Mouse (Mus musculus): ENCODE results near the gene Rnft1. TPM values are rescaled to one million over a fixed set of nuclear protein-coding genes. Genes with fewer than 3 reads are reported as not detected.

The Rnft1 gene
- polyA plus RNA-seq, 1 experiment from 2014 or later = 19.2 TPM

DNA sequence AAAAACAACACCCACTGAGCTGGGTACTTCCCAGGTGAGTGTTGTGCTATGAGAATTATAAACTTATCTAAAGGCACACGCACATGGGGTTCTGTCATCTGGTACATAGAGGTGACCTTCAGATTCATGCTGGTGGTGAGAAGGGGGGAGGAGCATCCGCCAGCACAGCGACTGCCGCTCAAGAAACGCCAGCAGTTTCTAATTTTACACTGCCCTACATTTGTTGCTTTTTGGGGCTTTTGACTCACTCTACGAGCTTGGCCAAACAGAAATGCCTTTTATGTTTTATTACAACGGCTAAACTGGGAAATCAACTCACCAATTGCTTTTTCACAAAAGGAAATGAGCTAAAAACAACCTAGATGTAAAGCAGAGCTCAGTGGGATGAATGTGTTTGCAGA lies 11.7 kb upstream of the Rnft1 start:
- 29% methylated on average over 7 of the region's 7 CpGs for WGBS
- Histone ChIP-seq H3K9ac (replicated peaks) (0 out of 2 replicates have a peak overlapping the region, but pooled peaks have one; percentile 6), H3K4me3 (no peak overlapping the region)

DNA sequence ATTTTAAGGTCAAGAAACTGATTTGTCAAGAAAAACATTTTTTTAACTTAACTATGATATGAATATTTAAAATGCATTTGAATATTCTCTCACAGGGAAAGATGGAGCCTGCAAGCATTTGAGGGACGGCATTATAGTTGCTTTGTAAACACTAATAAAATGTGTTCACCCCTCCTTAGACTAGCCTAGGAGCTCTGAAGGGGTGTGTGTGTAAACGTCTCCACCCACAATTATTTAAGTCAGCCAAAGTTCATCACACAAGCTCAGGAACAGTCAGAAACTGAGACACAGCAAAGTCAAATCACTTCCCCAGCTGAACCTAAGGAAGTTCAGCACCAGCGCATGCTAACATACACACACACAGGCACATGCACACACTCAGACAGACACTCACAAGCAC lies 10.9 kb upstream of the Rnft1 start:
- Histone ChIP-seq H3K9ac (replicated peaks) (no peak overlapping the region), H3K36me3 (no peaks in the 10 kb centered on the region), H3K4me3 (no peak overlapping the region), H3K9me3 (no peaks in the 10 kb centered on the region), H3K4me1 (peaks cover 11% of the 10 kb centered on the region; the same call in 1 of the 2 replicates), H3K4me2 (replicated peaks) (no peak overlapping the region), H3K27ac (replicated peaks) (no peak overlapping the region), H3K27me3 (no peaks in the 10 kb centered on the region)
- ATAC-seq (replicated peaks) = no peak
- WGBS = 63% methylated on average over 3 of the region's 3 CpGs

More for the DNA sequence above, 11.7 kb upstream of the Rnft1 start:
- peaks cover 11% of the 10 kb centered on the region; the same call in 1 of the 2 replicates for H3K4me1 ChIP-seq
- H3K36me3 ChIP-seq = no peaks in the 10 kb centered on the region
- no peak for ATAC-seq (replicated peaks)
- H3K9me3 ChIP-seq = no peaks in the 10 kb centered on the region
- H3K27me3 ChIP-seq = no peaks in the 10 kb centered on the region
- peak overlapping the region; percentile 34; the same call in 1 of the 2 replicates for H3K27ac ChIP-seq (replicated peaks)
- peak overlapping the region; percentile 19 for H3K4me2 ChIP-seq (replicated peaks)

DNA sequence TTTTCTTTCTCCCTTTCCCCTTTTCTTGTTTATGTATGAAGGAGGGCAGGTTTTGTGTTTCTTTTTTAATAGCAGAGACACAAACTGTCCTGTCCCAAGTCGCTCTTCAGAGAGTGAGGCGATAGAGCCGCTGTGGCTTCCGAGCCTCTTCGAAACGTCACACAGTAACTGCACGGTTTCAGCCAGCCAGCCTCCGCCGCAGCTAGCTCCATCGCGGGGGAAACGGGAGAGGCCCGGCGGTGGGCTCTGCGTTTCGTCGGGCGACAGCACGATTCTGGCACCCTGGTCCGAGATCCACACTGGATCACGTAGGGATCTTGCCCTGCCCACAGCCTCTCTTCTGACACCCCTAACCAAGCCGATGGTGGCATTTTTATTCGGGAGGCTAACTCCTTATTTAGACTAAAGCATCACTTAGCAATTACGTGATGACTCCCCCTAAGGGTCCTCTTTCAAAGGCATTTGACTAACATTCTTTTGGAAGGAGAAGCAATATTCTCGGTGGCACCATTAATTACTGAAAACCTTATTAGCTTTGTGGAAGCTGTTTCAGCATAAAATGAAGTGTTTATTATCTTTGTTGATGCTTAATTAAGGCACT lies 553 bp downstream of the Rnft1 start:
- H3K27me3 ChIP-seq = no peaks in the 10 kb centered on the region
- H3K27ac ChIP-seq (replicated peaks) = peak overlapping the region; percentile 83
- peak overlapping the region; percentile 75 for H3K9ac ChIP-seq (replicated peaks)
- H3K36me3 ChIP-seq = peaks cover 4% of the 10 kb centered on the region; the same call in 1 of the 2 replicates
- WGBS = under 1% methylated on average over 25 of the region's 25 CpGs
- H3K4me3 ChIP-seq = peak overlapping the region; percentile 76
- H3K4me2 ChIP-seq (replicated peaks) = peak overlapping the region; percentile 58
- peaks cover 10% of the 10 kb centered on the region for H3K4me1 ChIP-seq
- H3K9me3 ChIP-seq = no peaks in the 10 kb centered on the region
- ATAC-seq (replicated peaks) = peak; percentile 47

DNA sequence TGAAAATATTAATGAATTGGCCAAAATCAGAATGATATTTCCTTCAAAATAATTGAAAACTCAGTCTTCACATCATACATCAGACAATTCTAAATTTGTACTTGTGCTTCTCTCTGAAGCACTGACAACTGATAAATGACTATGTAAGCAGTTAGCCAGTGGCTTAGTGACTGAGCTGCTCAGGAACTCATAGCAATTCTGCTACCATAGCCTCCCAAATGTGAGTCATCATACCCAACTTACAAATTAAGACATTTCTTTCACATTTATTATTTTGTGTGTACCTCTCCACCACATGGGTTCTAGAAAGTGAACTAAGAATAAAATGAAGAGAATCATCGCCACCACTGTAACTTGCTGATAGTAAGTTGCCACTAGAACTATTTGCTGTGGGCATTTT lies 6.3 kb downstream of the Rnft1 start:
- WGBS = 93% methylated on average over 1 of the region's 1 CpGs
- Histone ChIP-seq H3K9ac (replicated peaks) (no peak overlapping the region), H3K27me3 (no peaks in the 10 kb centered on the region), H3K4me2 (replicated peaks) (no peak overlapping the region), H3K4me3 (no peak overlapping the region), H3K9me3 (no peaks in the 10 kb centered on the region), H3K36me3 (peaks cover 16% of the 10 kb centered on the region), H3K4me1 (peaks cover 5% of the 10 kb centered on the region), H3K27ac (replicated peaks) (no peak overlapping the region)
- ATAC-seq (replicated peaks) = no peak

DNA sequence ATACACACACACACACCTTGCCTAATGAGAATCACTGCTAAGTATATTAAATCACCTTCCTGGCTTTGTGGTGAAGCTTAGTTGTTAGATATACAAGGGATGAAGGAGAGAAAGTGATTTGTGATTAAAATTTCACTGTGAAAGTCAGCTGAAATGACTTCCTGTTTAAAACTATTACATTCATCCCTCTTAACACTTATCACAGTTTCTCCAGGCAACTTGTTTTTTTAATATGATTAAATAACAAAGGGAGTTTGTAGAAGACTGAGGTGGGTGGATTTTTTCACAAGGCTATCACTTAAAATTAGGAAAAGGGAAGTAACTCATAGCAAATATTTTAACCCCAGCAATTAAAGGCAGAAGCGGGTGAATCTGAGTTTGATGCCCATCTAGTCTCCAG lies 12.9 kb downstream of the Rnft1 start:
- Histone ChIP-seq H3K9ac (replicated peaks) (no peak overlapping the region), H3K4me2 (replicated peaks) (no peak overlapping the region), H3K27me3 (no peaks in the 10 kb centered on the region), H3K27ac (replicated peaks) (no peak overlapping the region), H3K36me3 (peaks cover 43% of the 10 kb centered on the region), H3K4me1 (no peaks in the 10 kb centered on the region), H3K4me3 (no peak overlapping the region), H3K9me3 (no peaks in the 10 kb centered on the region)
- 91% methylated on average over 1 of the region's 1 CpGs for WGBS
- ATAC-seq (replicated peaks) = no peak

DNA sequence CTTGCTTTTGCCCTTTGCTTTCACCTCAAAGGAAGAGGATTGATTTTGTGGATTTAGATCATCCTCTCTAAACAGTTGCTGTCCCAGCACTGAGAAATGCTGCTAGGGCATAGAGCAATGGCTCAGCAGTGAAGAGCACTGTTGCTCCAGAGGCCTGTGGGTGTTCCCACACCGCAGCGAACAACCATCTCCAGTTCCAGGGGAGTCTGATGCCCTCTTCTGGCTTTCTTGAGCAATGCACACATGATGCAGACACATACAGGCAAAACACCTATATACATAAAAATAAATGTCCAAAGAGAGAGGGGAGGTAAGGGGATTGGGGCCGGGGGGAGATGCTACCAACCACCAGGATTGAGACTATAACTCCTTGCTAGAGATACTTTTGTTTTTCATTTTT lies 13.5 kb downstream of the Rnft1 start:
- Histone ChIP-seq H3K9me3 (no peaks in the 10 kb centered on the region), H3K27ac (replicated peaks) (no peak overlapping the region), H3K4me3 (no peak overlapping the region), H3K27me3 (no peaks in the 10 kb centered on the region), H3K9ac (replicated peaks) (no peak overlapping the region), H3K4me1 (no peaks in the 10 kb centered on the region), H3K36me3 (peaks cover 47% of the 10 kb centered on the region), H3K4me2 (replicated peaks) (no peak overlapping the region)
- ATAC-seq (replicated peaks) = no peak
- 79% methylated on average over 3 of the region's 3 CpGs for WGBS

DNA sequence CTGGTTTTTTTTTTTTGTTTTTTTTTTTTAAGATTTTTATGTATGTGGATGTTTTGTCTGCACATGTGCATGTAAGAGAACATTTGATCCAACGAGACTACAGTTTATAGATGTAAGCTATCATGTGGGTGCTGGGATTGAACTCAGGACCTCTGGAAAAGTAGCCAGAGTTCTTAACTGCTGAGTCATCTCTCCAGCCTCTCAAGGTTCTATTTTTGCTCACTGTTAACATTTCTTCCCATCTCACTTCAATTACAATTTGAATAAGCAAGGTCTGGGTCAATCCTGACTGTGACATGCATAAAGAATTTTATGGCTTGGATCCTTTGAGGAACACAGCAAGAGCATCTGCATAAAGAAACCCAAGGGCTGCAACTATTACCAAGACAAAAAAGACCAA lies 16.3 kb downstream of the Rnft1 start:
- H3K36me3 ChIP-seq = peaks cover 57% of the 10 kb centered on the region
- no peak overlapping the region for H3K9ac ChIP-seq (replicated peaks)
- 84% methylated on average over 1 of the region's 1 CpGs for WGBS
- ATAC-seq (replicated peaks) = no peak
- no peak overlapping the region for H3K4me2 ChIP-seq (replicated peaks)
- no peaks in the 10 kb centered on the region for H3K27me3 ChIP-seq
- no peaks in the 10 kb centered on the region for H3K9me3 ChIP-seq
- no peaks in the 10 kb centered on the region for H3K4me1 ChIP-seq
- no peak overlapping the region for H3K27ac ChIP-seq (replicated peaks)
- no peak overlapping the region for H3K4me3 ChIP-seq

DNA sequence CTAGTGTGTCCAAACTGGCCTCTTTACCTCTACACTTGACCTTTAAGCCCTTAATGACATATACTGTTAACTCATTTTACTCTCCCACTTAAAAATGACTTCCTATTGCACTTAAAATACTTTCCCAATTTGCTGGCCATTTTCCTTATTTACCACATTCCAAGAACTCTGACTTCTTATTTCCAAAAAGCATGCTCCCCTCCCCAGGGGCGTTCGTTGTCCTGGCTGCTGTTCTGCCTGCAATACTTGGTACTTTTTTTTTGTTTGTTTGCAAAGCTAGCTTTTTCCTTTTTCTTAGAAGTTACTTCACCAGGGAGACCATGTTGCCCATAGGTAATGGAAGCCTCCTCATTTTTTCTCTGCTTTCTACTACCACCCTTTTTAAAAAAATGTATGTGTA lies 18.7 kb downstream of the Rnft1 start:
- no peak for ATAC-seq (replicated peaks)
- 96% methylated on average over 2 of the region's 2 CpGs for WGBS
- no peaks in the 10 kb centered on the region for H3K27me3 ChIP-seq
- H3K4me2 ChIP-seq (replicated peaks) = no peak overlapping the region
- H3K9ac ChIP-seq (replicated peaks) = no peak overlapping the region
- H3K9me3 ChIP-seq = no peaks in the 10 kb centered on the region
- H3K4me3 ChIP-seq = no peak overlapping the region
- no peak overlapping the region for H3K27ac ChIP-seq (replicated peaks)
- H3K4me1 ChIP-seq = no peaks in the 10 kb centered on the region
- H3K36me3 ChIP-seq = peaks cover 60% of the 10 kb centered on the region

DNA sequence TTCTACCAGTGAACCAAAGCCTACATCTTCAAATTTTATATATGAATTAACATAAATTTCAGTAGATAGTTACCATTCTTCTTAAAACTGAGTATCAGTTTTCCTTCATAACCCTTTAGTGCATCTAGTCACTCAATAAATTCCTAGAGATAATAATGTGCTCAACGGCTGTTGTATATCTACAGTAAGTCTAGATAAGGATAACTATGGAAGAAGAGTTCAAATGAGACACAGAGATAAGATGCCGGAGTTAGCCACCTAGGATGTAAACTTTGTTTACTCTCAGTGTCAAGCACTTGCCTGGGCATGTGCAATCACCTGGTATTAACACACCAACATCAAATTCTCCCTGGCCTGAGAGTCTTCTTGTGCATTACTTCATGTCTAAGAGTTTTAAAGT lies 22.9 kb downstream of the Rnft1 start:
- ATAC-seq (replicated peaks) = no peak
- no peaks in the 10 kb centered on the region for H3K27me3 ChIP-seq
- no peak overlapping the region for H3K4me2 ChIP-seq (replicated peaks)
- H3K36me3 ChIP-seq = peaks cover 78% of the 10 kb centered on the region
- no peak overlapping the region for H3K27ac ChIP-seq (replicated peaks)
- no peaks in the 10 kb centered on the region for H3K9me3 ChIP-seq
- H3K9ac ChIP-seq (replicated peaks) = no peak overlapping the region
- no peaks in the 10 kb centered on the region for H3K4me1 ChIP-seq
- 90% methylated on average over 2 of the region's 2 CpGs for WGBS
- H3K4me3 ChIP-seq = no peak overlapping the region

DNA sequence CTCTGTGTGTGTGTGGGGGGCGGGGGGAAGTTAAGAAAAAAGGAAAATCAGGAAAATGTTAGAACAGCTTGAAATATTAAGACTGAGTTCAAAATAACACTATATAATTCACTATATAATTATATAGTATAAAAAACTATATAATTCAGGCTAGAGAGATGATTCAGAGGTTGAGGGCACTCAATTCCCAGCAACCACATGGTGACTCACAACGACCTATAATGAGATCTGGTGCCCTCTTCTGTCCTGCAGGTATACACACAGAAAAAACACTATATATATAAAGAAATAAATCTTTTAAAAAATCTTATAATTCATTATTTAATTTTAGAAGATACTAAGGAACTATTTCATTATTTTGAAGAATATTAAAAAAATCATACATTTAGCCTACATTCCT lies 23.5 kb downstream of the Rnft1 start:
- 92% methylated on average over 2 of the region's 2 CpGs for WGBS
- no peak overlapping the region for H3K4me2 ChIP-seq (replicated peaks)
- no peaks in the 10 kb centered on the region for H3K4me1 ChIP-seq
- H3K9me3 ChIP-seq = no peaks in the 10 kb centered on the region
- no peak overlapping the region for H3K9ac ChIP-seq (replicated peaks)
- H3K27ac ChIP-seq (replicated peaks) = no peak overlapping the region
- H3K27me3 ChIP-seq = no peaks in the 10 kb centered on the region
- ATAC-seq (replicated peaks) = no peak
- H3K4me3 ChIP-seq = no peak overlapping the region
- H3K36me3 ChIP-seq = peaks cover 77% of the 10 kb centered on the region

DNA sequence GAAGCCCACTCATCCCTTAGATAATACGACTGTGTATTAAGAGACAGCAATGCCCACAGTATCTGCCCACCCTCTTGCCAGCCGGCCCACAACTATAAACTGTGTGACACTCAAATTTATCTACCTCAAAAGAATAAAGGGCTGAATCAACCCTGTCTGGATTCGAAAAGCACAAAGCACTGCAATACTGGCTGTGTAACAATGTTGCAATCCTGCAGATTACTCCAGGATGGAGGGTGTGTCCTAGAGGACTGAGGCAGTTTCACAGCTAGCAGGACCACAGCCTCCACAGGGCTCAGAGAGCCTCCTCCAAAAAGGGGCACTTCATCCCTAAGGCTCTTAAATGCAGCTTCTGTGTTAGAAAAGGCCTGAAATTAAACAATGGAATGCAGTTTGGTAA lies 32.2 kb downstream of the Rnft1 start:
- WGBS = 87% methylated on average over 3 of the region's 3 CpGs
- H3K4me1 ChIP-seq = no peaks in the 10 kb centered on the region
- ATAC-seq (replicated peaks) = no peak
- H3K4me3 ChIP-seq = no peak overlapping the region
- no peak overlapping the region for H3K9ac ChIP-seq (replicated peaks)
- H3K9me3 ChIP-seq = no peaks in the 10 kb centered on the region
- H3K4me2 ChIP-seq (replicated peaks) = no peak overlapping the region
- H3K27me3 ChIP-seq = no peaks in the 10 kb centered on the region
- peaks cover 68% of the 10 kb centered on the region for H3K36me3 ChIP-seq
- no peak overlapping the region for H3K27ac ChIP-seq (replicated peaks)

DNA sequence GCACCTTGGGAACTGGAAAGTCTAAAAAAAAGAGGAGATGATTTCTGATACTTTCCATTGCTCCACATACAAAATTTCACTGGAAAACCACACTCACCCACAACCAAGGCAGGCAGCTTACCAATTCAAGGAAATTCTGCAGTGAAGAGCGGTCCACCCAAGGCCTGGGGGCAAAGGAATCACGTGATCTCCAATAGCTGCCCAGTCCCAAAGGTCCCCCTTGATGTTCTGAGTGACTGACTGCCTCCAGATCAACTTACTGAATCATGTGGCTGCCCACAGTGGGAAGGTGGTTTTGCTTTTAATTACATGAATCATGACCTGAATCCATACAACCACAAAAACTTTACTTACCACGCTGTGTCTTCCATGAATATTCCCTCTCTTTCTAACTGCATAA lies 32.8 kb downstream of the Rnft1 start:
- ATAC-seq (replicated peaks) = no peak
- H3K4me1 ChIP-seq = no peaks in the 10 kb centered on the region
- no peak overlapping the region for H3K9ac ChIP-seq (replicated peaks)
- no peak overlapping the region for H3K4me2 ChIP-seq (replicated peaks)
- H3K27ac ChIP-seq (replicated peaks) = no peak overlapping the region
- no peak overlapping the region for H3K4me3 ChIP-seq
- H3K27me3 ChIP-seq = no peaks in the 10 kb centered on the region
- 94% methylated on average over 3 of the region's 3 CpGs for WGBS
- H3K36me3 ChIP-seq = peaks cover 64% of the 10 kb centered on the region
- H3K9me3 ChIP-seq = no peaks in the 10 kb centered on the region

DNA sequence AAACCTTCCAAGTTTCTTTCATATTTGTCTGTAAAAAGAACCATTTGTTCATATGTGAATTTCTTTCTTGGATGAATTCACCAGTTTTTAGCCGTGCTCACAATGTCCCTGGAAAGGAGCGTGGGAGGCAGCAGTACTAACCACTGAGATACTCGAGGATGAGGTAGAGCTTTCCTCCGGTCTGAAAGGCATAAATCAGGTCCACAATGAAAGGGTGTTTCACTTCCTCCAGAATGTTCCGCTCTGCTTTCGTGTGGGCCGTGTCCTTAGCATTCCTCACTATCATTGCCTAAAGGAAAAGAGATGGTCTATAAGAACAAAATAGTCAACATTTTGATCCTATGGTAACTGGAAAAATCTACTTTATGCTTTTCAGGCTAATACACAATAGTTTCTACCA lies 35.3 kb downstream of the Rnft1 start:
- peaks cover 68% of the 10 kb centered on the region for H3K36me3 ChIP-seq
- no peak overlapping the region for H3K27ac ChIP-seq (replicated peaks)
- H3K4me3 ChIP-seq = no peak overlapping the region
- H3K9ac ChIP-seq (replicated peaks) = no peak overlapping the region
- 94% methylated on average over 7 of the region's 7 CpGs for WGBS
- H3K4me2 ChIP-seq (replicated peaks) = no peak overlapping the region
- H3K9me3 ChIP-seq = no peaks in the 10 kb centered on the region
- H3K4me1 ChIP-seq = no peaks in the 10 kb centered on the region
- no peak for ATAC-seq (replicated peaks)
- no peaks in the 10 kb centered on the region for H3K27me3 ChIP-seq
